Mouse (Mus musculus) heart, embryonic 12.5 days (tissue): ENCODE results near the gene Atg10. TPM values are rescaled to one million over a fixed set of nuclear protein-coding genes. Genes with fewer than 3 reads are reported as not detected.
A peak's percentile ranks its signal among the peaks of the same experiment; 100 is the strongest.

ENCODE experiments used
- ATAC-seq: fragments of 200-750 bp; cut with Nextera tagmentation; 2 replicates; pipeline ENCODE4 v1.8.0; 2017; ENCODE audit warnings: moderate TSS enrichment, moderate library complexity; ENCODE audit not compliant: insufficient number of reproducible peaks, low FRiP score
- H3K27ac ChIP-seq: fragments of 300-500 bp; sonication (generic); 2 replicates; pipeline ENCODE4 v1.5.1; 2016; ENCODE audit warnings: mild to moderate bottlenecking, moderate library complexity; ENCODE audit not compliant: poor library complexity, severe bottlenecking
- H3K27me3 ChIP-seq: fragments of 300-500 bp; sonication (generic); replicated peaks from 2 replicates; pipeline ENCODE4 v1.6.1; 2016; ENCODE audit warnings: mild to moderate bottlenecking, moderate library complexity
- H3K36me3 ChIP-seq: fragments of 300-500 bp; sonication (generic); 2 replicates; pipeline ENCODE4 v1.6.1; 2016; ENCODE audit warnings: mild to moderate bottlenecking, moderate library complexity
- H3K4me1 ChIP-seq: fragments of 300-500 bp; sonication (generic); replicated peaks from 2 replicates; pipeline ENCODE4 v1.6.1; 2016; ENCODE audit warnings: mild to moderate bottlenecking
- H3K4me2 ChIP-seq: fragments of 300-500 bp; sonication (generic); 2 replicates; pipeline ENCODE4 v1.6.1; 2016; ENCODE audit warnings: mild to moderate bottlenecking, moderate library complexity
- H3K4me3 ChIP-seq: fragments of 300-500 bp; sonication (generic); 2 replicates; pipeline ENCODE4 v1.5.1; 2016; ENCODE audit warnings: mild to moderate bottlenecking
- H3K9ac ChIP-seq: fragments of 300-500 bp; sonication (generic); 2 replicates; pipeline ENCODE4 v1.6.1; 2016; ENCODE audit warnings: mild to moderate bottlenecking, moderate library complexity
- H3K9me3 ChIP-seq: fragments of 300-500 bp; sonication (generic); replicated peaks from 2 replicates; pipeline ENCODE4 v1.6.1; 2016; ENCODE audit warnings: mild to moderate bottlenecking, moderate library complexity
- WGBS: fragments of 180-500 bp; shearing (Covaris S2); methylation state at CpG from one replicate; pipeline ENCODE4 v1.1.7; 2016; 5-methylcytosine and 5-hydroxymethylcytosine counted together
- polyA plus RNA-seq: library from polyadenylated mRNA; unstranded; fragments of >200 nt; fragmentation: Nextera tagmentation; extraction: Ambion mirVana; gene quantifications from 2 replicates; pipeline ENCODE4 v1.2.1, GENCODE M21; 2016

The Atg10 gene
- polyA plus RNA-seq, 1 experiment from 2014 or later = 25.5 TPM

GRCm38 (mm10) chr13:91216656-91217205, 7.0 kb downstream of the Atg10 start:
- no peaks in the 10 kb centered on the region for H3K27me3 ChIP-seq
- no peak overlapping the region for H3K4me3 ChIP-seq
- no peak overlapping the region for H3K27ac ChIP-seq
- no peak for ATAC-seq
- 67% methylated on average over 3 of the region's 3 CpGs for WGBS
- H3K4me2 ChIP-seq = no peak overlapping the region
- no peaks in the 10 kb centered on the region for H3K9me3 ChIP-seq
- no peak overlapping the region for H3K9ac ChIP-seq
- peaks cover 5% of the 10 kb centered on the region; the same call in 1 of the 2 replicates for H3K4me1 ChIP-seq
- peaks cover 17% of the 10 kb centered on the region for H3K36me3 ChIP-seq

GRCm38 (mm10) chr13:91212958-91213357, 10.8 kb downstream of the Atg10 start:
- H3K9me3 ChIP-seq = no peaks in the 10 kb centered on the region
- WGBS = 78% methylated on average over 8 of the region's 8 CpGs
- no peaks in the 10 kb centered on the region for H3K27me3 ChIP-seq
- no peak for ATAC-seq
- H3K27ac ChIP-seq = no peak overlapping the region
- H3K4me3 ChIP-seq = no peak overlapping the region
- peaks cover 22% of the 10 kb centered on the region for H3K36me3 ChIP-seq
- peaks cover 5% of the 10 kb centered on the region; the same call in 1 of the 2 replicates for H3K4me1 ChIP-seq
- H3K4me2 ChIP-seq = no peak overlapping the region
- no peak overlapping the region for H3K9ac ChIP-seq

GRCm38 (mm10) chr13:91206237-91206636, 17.5 kb downstream of the Atg10 start:
- Histone ChIP-seq H3K36me3 (peaks cover 14% of the 10 kb centered on the region), H3K9ac (no peak overlapping the region), H3K27ac (no peak overlapping the region), H3K27me3 (no peaks in the 10 kb centered on the region), H3K9me3 (no peaks in the 10 kb centered on the region), H3K4me1 (no peaks in the 10 kb centered on the region), H3K4me2 (no peak overlapping the region), H3K4me3 (no peak overlapping the region)
- 69% methylated on average over 5 of the region's 5 CpGs for WGBS
- no peak for ATAC-seq

GRCm38 (mm10) chr13:91202564-91202963, 21.2 kb downstream of the Atg10 start:
- Histone ChIP-seq H3K27ac (no peak overlapping the region), H3K9ac (no peak overlapping the region), H3K9me3 (0 out of 2 replicates have a peak, but pooled peaks cover 5% of the 10 kb centered on the region), H3K4me2 (no peak overlapping the region), H3K27me3 (no peaks in the 10 kb centered on the region), H3K4me3 (no peak overlapping the region), H3K36me3 (peaks cover 9% of the 10 kb centered on the region; the same call in 1 of the 2 replicates), H3K4me1 (no peaks in the 10 kb centered on the region)
- WGBS = 76% methylated on average over 7 of the region's 7 CpGs
- no peak for ATAC-seq

GRCm38 (mm10) chr13:91187378-91188234, 36.2 kb downstream of the Atg10 start:
- H3K36me3 ChIP-seq = no peaks in the 10 kb centered on the region
- H3K4me2 ChIP-seq = no peak overlapping the region
- H3K9ac ChIP-seq = no peak overlapping the region
- 88% methylated on average over 13 of the region's 13 CpGs for WGBS
- 0 out of 2 replicates have a peak, but pooled peaks cover 5% of the 10 kb centered on the region for H3K4me1 ChIP-seq
- no peaks in the 10 kb centered on the region for H3K27me3 ChIP-seq
- no peak for ATAC-seq
- no peak overlapping the region for H3K27ac ChIP-seq
- no peaks in the 10 kb centered on the region for H3K9me3 ChIP-seq
- H3K4me3 ChIP-seq = no peak overlapping the region

GRCm38 (mm10) chr13:91185248-91185867, 38.4 kb downstream of the Atg10 start:
- H3K4me3 ChIP-seq = no peak overlapping the region
- no peak overlapping the region for H3K27ac ChIP-seq
- H3K36me3 ChIP-seq = no peaks in the 10 kb centered on the region
- H3K9ac ChIP-seq = no peak overlapping the region
- 0 out of 2 replicates have a peak, but pooled peaks cover 5% of the 10 kb centered on the region for H3K4me1 ChIP-seq
- H3K27me3 ChIP-seq = no peaks in the 10 kb centered on the region
- 45% methylated on average over 3 of the region's 3 CpGs for WGBS
- ATAC-seq = no peak
- no peaks in the 10 kb centered on the region for H3K9me3 ChIP-seq
- H3K4me2 ChIP-seq = no peak overlapping the region

- Histone ChIP-seq H3K27me3 (no peaks in the 10 kb centered on the region), H3K9me3 (no peaks in the 10 kb centered on the region), H3K27ac (no peak overlapping the region), H3K9ac (no peak overlapping the region), H3K36me3 (no peaks in the 10 kb centered on the region), H3K4me3 (no peak overlapping the region), H3K4me1 (0 out of 2 replicates have a peak, but pooled peaks cover 5% of the 10 kb centered on the region), H3K4me2 (no peak overlapping the region)
- 0 out of 2 replicates have a peak, but pooled peaks have one; percentile 22 for ATAC-seq
- 61% methylated on average over 3 of the region's 3 CpGs for WGBS
Measured at GRCm38 (mm10) chr13:91184226-91184625, 39.5 kb downstream of the Atg10 start.

- H3K4me1 ChIP-seq = 0 out of 2 replicates have a peak, but pooled peaks cover 2% of the 10 kb centered on the region
- no peak overlapping the region for H3K9ac ChIP-seq
- no peaks in the 10 kb centered on the region for H3K27me3 ChIP-seq
- no peak overlapping the region for H3K4me3 ChIP-seq
- H3K9me3 ChIP-seq = no peaks in the 10 kb centered on the region
- H3K27ac ChIP-seq = no peak overlapping the region
- H3K4me2 ChIP-seq = no peak overlapping the region
- 79% methylated on average over 8 of the region's 8 CpGs for WGBS
- H3K36me3 ChIP-seq = no peaks in the 10 kb centered on the region
- ATAC-seq = no peak
Measured at GRCm38 (mm10) chr13:91180364-91180763, 43.4 kb downstream of the Atg10 start.

- no peak overlapping the region for H3K9ac ChIP-seq
- H3K27ac ChIP-seq = no peak overlapping the region
- ATAC-seq = no peak
- no peaks in the 10 kb centered on the region for H3K9me3 ChIP-seq
- H3K4me2 ChIP-seq = no peak overlapping the region
- H3K27me3 ChIP-seq = no peaks in the 10 kb centered on the region
- H3K36me3 ChIP-seq = no peaks in the 10 kb centered on the region
- H3K4me1 ChIP-seq = no peaks in the 10 kb centered on the region
- no peak overlapping the region for H3K4me3 ChIP-seq
- 74% methylated on average over 8 of the region's 8 CpGs for WGBS
Measured at GRCm38 (mm10) chr13:91179174-91179899, 44.4 kb downstream of the Atg10 start.

- no peak overlapping the region for H3K4me2 ChIP-seq
- no peak for ATAC-seq
- H3K27ac ChIP-seq = no peak overlapping the region
- 73% methylated on average over 9 of the region's 9 CpGs for WGBS
- H3K4me3 ChIP-seq = no peak overlapping the region
- no peaks in the 10 kb centered on the region for H3K36me3 ChIP-seq
- H3K27me3 ChIP-seq = no peaks in the 10 kb centered on the region
- no peaks in the 10 kb centered on the region for H3K4me1 ChIP-seq
- H3K9ac ChIP-seq = no peak overlapping the region
- no peaks in the 10 kb centered on the region for H3K9me3 ChIP-seq
Measured at GRCm38 (mm10) chr13:91178428-91179160, 45.2 kb downstream of the Atg10 start.
